Mouse (Mus musculus): ENCODE measurements around the gene Nipa1.
A peak's percentile ranks its signal among the peaks of the same experiment; 100 is the strongest.

Gene Nipa1

DNA sequence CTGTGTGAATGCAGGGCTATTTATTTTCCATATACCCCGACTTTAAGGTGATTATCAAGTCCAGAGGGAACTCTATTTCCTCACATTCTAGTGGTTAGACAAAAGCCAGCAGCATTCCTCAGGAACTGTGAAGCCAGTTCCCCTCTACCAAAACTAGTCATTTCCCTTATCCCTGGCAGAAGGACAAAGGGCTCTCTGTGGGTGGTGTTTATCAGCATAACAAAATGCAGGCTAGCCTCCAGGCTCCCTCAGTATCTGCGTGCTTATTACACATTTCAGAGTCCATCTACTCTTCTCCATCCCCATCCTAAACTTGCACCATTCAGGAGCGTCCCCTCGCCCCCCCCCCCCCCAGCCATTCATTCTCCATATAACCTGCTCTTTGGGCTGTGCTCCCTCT lies 20.8 kb downstream of the Nipa1 start:
- DNase-seq = no peak

DNA sequence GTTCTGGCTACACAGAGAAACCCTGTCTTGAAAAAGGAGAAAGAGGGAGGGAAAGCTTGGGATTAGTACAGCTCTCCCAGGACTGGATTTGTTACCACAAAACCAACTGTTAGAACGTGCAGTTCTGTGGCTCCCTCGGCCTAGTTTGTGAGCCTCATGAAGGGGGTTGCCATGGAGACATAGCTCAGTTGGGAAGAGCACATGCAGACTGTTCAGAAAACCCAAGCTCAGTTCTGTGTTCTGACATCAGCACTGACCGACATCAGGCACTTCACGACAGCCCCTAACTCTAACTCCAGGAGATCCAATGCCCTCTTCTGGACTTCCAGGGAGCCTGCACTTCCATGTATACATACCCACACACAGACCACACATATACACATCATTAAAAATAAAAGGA lies 24.7 kb downstream of the Nipa1 start:
- DNase-seq = no peak

DNA sequence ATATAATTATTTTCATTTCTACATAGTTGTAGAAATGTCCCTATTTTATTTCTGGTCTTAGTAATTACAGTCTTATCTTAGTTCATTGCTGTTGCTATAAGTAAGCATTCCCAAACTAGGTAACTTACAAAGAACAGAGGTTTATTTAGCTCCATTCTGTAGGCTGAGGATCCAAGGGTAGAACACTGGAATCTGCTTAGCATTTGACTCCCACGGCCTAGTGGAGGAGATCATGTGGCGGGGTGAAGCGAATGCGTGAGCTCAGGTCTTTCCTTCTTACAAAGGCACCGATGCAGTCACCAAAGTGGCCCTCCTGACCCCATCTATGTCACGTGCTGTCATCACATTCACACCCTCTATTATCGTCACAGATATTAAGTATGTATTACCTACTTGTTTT lies 27.9 kb downstream of the Nipa1 start:
- no peak for DNase-seq

DNA sequence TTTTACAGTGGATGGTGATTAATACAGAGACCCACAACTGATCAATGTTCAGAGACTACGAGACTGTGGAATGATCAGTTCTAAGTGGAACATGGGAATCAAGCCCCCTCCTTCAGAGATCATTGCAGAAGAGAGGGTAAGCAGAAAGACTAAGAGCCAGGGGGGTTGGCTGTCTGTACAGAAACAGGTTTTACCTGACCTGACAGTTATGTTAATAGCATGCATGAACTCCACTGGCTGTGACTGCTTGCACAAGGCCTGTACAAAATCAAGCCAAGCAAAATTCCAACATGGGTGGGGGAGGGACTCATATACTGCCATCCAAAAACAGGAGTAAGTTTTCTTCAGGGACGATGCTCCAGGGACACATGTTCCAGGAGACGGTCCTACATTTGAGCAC lies 28.6 kb downstream of the Nipa1 start:
- DNase-seq = no peak

DNA sequence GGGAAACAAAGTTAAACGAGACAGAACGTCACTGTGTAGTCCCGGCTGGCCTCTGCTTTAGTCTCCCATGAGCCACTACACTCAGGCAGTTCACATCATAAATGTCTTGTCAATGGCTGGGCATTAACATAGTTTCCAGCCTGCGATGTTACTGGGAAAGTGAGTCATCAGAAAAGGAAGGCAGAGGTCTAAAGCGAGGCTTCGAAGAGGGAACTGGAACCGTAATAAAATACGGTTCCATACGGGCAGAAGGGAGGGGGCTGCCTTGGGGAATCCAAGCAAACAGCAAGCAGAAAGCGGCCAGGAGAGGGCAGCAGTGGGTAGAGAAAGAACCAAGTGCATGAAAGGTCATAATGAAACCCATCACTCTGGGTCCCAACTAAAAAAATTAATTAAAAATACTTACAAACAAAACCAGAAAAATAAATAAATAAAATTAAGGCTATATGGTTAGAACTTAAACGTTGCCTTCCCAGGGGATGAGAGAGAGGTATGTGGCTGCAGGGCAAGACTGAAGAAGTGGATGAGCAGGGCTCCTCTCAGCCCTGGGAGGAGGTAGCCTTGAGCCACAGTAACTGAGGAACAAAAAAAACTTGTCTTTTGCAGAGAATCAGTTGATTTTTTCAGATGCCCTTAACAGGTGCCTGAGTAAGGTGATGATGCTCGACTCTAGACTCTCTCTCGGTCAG lies 33.1 kb downstream of the Nipa1 start:
- peak; percentile 81 to 83 for DNase-seq

DNA sequence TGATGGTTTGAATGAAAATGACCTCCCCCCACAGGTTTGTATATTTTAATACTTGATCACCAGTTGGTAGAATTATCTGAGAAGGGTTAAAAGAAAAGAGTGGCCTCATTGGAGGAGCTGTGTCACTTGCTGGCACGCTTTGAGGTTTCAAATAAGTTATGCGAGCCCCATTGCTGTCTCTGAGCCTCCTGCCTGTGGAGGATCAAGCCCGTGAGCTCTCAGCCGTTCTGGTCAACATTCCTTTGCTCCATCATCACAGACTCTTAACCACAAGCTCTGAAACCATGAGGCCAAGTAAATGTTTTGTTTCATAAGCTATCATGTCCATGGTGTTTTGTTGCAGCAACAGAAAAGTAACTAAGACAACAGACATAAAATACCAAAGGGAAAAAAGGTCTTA lies 35.0 kb downstream of the Nipa1 start:
- DNase-seq = no peak

DNA sequence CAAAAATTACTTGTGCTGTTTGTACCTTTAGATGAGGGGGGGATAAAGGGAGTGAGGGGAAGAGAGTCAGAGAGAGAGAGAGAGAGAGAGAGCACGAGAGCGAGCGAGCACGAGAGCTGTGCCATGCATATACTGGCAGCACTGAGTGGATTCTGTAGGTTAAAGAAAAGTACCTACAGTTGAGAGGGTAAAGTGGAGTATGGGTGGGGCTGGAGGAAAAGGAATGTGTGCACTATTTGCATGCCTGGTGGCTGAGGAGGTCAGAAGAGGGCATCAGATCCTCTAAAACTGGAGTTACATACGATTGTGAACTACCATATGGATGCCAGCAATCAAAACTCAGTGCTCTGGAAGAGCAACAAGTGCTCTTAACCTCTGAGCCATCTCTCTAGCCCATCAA lies 36.6 kb downstream of the Nipa1 start:
- no peak for DNase-seq

DNA sequence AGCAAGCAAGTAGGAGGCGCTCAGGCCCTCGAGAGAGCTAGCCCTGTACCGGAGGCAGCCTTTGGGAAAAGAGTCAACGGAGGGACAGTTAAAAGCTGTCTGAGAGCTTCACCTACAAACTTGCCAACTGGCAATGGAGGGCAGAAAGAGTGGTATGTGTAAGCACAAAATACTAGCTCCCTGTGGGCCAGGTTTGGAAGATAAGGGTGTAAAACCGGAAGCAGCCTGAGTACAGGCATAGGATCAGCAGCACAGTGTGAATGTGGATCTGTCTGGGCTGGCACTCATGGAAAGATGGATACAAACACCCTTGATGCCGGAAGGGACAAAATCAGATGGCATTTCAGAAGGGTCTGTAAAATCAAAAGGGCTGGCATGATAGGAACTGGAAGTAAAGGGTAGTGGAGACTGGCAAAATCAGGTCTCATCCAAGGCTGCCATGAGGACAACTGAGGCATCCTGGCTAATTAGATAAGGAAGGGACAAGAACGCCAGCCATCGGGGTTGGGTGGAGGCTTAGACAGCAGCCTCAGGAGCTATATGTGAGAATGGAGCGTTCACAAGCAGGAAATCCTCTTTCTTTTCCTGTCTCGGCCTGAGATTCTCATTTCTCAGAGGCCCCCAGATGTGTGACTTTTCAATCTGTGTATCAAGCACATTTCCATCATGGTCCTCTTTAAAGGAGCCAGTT lies 37.6 kb downstream of the Nipa1 start:
- DNase-seq = no peak

DNA sequence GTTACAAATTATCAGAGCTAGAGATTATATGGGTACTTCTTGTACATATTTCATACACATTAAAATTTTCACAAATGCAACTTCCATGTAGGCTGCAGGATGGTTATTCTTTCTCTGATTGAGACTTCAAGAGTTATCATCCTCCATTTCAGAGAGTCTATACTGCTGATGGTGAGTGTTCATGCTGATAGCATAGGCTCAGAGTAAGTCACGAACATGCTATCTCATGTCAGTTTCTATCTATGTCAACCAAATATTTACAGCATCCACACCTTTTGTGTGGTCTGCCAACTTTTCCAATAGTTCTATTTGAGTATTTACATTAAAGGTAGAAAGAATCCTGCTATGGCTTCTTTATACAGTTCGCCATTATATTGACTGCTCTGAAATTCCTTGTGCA lies 38.2 kb downstream of the Nipa1 start:
- no peak for DNase-seq

DNA sequence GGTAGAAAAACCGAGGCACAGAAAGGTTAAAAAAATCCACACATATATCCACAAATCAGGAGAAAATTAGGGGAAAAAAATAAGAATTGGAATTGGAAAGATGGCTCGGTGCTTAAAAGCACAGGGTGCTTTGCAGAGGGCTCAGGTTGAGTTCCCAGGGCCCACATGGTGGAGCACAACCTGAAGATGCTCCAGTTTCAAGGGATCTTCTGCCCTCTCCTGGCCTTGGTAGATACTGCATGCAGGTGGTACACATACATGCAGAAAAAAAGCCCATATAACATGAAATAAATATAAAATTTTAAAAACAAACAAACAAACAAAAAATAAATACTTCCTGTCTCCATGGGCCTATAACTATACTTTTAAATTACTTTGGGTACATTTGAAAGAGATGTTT lies 45.3 kb downstream of the Nipa1 start:
- DNase-seq = no peak

DNA sequence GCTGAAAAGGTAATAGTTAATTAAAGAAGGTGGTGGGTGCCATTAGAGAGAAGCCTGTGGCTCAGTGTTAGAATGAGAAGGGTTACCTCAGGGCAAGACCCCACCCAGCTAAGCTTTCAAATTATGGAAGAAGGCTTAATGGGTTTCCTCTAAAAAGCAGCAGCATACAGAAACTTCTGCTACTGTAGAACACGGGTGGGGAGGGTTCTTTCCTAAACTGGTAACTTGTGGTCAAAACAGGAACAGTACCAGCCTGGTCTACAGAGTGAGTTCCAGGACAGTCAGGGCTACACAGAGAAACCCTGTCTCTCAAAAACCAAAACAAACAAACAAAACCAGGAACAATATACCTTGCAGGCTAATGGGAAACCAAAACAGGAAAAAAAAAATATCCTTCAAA lies 50.3 kb downstream of the Nipa1 start:
- DNase-seq = no peak

DNA sequence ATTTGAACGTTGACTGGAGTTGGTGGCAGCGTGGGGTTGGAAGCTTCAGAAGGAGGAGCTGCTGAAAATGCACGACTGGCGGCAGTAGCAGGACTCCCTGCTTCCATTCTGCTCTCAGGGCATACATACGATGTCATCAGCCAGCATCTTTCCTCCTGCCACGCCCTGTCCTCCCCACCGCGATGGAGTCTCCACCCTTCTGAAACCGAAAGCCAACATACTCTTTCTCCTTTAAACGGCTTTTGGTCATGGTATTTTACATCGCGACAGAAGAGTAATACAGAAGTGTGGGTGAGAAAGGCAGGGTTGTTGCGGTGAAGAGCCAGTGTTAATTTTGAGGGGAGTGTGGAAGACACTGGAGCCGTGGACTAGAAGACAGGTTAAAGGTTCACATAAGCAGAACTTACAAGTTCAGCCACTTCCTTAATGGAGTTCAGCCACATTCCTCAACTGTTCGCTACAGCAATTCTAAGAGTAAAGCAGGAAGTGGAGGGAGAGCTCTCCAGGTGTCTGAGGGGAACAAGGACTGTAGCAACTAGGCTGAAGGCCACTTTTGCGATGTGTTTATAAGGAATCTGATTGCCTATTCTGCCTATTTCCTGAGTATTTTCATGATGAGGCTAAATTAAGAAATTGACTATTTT lies 51.4 kb downstream of the Nipa1 start:
- DNase-seq = peak in 1 of 2 experiments; percentile 14

DNA sequence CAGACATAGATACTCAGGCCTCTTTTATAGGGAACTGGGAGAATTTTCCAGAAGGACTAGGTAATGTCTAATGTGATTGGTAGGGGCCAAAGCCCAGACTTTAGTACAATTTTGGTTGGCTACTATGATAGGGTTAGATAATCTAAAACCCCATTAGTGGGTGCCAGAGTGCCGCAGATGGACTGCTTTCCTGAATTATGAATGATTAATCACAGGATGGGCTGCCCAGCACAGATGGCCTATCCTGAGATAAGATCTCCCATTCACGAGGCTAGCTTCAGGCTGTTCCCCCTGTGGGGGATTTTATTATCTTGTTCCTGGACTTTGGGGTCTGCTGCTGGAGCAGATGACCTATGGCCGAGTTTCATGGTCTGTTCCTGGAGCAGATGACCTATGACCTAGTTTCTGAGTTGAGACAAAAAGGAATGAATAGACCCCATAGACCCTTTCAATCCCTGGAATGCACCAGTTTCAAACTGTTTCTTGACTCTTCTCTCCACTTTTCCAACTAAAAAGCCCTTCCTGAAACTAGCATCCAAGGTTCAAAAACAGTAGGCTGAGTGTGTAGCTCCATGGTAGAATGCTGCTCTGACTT lies 52.8 kb downstream of the Nipa1 start:
- DNase-seq = no peak

DNA sequence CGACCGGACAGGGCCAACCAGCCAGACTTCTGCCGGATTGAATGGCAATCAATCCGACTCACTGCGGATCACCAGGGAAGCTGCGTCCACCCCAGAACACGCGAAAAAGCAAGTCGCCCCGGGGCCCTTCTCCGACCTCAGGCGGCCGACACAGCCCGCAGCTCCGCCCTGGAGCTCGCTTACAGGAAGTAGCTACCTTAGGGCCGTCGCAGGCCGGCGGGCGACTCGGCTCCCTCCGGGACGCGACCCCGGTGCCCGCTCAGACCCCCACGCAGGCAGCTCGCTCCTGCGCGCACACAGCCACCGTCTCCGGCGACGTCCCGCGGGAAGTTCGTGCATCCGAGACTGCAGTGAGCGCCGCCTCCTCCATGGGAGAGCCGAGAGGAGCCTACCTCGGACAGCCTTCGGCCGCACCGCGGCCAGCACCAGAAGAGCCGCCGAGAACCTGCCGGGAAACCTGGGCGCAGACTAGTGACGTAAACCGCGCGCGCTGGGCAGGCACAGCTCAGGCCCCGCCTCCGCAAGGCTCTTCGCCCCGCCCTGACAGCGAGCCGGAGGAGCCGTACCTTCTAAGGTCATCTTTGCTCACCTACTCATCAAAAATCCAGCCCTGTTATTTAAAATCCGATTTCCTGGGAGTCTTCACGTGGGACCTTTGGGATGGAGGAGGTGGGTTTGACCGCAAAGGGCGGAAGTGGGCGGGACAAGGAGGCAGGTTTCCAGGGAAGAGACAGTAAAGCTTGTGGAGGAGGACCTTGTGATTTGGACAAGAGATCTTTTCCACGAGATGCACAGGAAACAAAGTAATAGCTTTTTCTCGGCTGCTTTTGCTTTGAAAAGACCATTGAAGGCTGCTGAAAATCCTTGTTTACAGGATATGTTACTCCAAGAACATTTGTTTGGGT lies 57.5 kb downstream of the Nipa1 start, which contains the start of gene Nipa2:
TSS of gene Nipa2 (minus strand) at position 473 of the 905 bp plus-strand sequence.
- peak; percentile 94 to 97 for DNase-seq

DNA sequence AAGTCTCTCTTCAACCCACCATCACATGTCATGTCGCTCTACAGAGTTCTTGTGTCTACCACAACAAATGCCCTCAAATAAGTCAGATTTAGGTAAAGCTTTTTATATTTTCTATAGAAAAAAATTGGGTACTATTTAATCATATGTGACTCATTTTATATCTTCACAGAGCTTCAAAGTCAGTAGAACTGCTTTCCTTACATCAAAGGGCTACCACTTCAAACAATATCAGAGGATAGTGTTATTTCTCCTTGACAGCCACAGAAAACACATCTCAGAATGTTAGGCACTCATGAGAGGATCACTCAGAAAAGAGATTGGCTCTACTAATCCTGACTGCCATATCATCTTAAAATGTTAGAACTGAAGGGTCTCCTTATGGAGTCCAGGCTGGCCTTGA lies 59.2 kb downstream of the Nipa1 start:
- no peak for DNase-seq

DNA sequence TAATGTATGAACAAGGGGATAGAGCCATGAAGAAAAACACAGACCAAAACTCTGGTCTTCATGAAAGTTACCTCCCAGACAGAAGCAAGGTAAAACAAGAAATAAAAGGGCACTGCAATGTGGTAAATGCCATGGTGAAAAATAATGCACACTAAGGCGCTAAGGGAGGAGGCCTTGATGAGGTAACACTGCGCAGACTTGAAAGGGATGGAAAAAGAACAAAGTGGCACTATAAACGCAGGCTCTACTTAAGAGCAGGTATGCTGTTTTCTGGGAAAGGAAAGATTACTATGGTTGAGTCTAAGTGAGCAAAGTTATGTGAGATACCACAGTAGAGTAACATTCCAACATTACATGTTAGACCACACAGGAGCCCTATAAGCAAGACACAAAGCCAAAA lies 60.0 kb downstream of the Nipa1 start:
- no peak for DNase-seq

DNA sequence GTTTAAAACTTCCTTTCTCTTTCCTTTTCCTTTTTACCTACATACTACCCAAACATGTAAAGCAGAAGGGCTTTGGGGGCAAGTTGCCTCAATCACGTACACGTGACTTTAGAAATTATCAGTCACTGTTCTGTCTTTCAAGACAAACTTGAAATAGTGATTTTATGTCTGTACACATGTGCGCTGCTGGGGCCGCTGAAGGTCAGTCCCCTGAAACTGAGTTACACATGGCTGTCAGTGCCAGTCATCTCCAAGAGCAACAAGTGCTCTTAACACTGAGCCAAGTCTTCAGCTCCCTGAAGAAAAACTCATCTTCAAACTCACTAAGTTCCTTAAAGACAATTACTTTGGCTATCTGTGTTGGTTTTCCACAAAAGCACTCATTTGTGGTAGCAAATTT lies 61.8 kb downstream of the Nipa1 start:
- DNase-seq = no peak

DNA sequence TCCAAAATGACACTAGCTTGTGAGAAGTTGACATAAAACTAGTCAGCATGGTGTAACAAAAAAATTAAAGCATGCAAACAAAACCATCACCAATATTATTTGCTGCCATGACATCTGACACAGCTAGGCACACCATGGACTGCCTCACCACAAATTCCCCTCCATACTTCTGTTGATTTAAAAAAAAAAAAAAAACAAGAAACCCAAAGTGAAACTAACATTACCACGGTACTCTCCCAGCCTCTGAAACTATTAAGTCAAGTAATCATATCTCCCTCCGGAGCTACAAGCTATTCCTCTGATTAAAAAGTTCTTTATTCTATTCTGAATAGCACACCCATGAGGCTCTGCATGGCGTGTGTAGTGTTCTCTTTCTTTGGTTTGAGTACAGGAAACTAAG lies 62.6 kb downstream of the Nipa1 start:
- DNase-seq = no peak

DNA sequence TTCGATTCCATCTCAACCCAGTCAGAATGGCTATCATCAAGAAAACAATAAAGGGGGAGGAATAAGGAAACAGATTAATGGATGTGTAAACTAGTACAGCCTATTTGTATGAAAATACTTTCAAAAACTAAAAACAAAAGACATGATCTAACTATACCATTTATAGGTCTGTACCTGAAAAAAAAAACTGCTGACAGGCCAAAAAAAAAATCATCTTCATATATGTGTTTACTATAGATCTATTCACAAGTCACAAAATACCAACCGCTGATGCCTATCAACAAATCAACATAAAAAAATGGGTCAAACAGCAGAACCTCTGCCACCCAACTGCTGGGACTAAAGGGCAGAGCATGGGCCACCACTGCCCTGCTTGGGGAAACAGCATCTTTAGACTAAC lies 63.7 kb downstream of the Nipa1 start:
- no peak for DNase-seq

DNA sequence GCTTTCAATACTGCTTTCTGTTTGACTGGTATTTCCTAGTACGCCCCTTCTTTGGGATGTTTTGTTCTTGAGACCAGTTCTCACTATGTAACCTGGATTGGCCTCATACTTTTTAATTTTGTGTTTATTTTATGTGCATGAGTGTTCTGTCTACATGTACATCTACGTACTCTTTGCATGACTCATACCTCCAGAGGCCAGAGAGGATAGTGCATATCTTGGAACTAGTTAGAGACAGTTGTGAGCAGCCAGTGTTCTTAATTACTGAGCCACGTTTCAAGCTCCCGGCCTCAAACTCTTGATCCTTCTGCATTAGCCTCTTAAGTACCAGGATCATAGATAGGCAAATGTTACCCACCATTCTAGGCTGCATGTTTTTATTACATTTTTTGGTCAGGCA lies 81.4 kb downstream of the Nipa1 start:
- no peak for DNase-seq

DNA sequence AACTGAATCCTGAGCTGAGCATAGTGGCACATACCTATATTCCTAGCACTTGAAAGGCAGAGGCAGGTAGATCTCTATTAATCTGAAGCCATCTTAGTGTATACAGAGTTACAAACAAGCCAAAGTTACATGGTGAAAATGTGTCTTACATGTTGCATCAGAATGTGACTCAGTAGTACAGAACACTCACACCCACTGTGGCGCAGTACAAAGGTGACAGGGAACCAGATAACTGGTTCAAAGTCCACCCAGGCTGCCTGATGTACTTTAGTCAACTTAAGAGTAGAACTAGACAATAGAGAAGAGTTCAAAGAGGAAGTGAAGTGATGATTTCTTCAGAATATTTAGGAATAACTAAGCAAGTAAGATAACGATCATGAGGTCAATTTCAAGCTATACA lies 84.7 kb downstream of the Nipa1 start:
- DNase-seq = no peak

DNA sequence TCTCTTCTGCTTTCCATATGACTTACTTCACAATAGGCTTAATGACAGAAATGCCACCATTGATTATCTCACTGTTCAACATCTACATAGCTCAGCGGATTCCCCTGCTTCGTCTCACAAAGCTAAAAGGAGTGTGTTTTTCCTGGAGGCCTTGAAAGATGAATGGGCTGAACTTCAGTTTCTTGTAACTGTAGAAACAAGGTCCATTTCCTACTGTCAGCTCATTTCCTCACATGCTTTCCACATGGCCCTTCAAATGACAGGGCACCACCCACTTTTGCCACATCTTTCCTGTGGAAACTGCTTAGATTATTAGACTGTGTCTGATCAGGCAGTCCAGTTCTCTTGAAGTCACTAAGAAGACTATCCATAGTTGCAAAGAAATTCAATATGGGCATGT lies 91.1 kb downstream of the Nipa1 start:
- DNase-seq = no peak

Measured in cerebellum, adult 18-20 months (tissue).